Mouse (Mus musculus) ovary, adult 10 weeks (tissue): ENCODE results near the gene 1700129C05Rik. TPM values are rescaled to one million over a fixed set of nuclear protein-coding genes. Genes with fewer than 3 reads are reported as not detected.

Experiments used
- polyA plus RNA-seq: library from polyadenylated mRNA; stranded (reverse); fragments of 350-450 nt; fragmentation: Illumina TruSeq; extraction: RNeasy Lipid Tissue Mini Kit (QIAGEN cat#74804); gene quantifications from one replicate; pipeline ENCODE4 v1.2.3, GENCODE M21; 2014

1700129C05Rik gene
- polyA plus RNA-seq: not detected

GRCm38 (mm10) chr14:59142793-59143192, at the start of gene 1700129C05Rik:
TSS of gene 1700129C05Rik (minus strand) at chr14:59142893.

DNA sequence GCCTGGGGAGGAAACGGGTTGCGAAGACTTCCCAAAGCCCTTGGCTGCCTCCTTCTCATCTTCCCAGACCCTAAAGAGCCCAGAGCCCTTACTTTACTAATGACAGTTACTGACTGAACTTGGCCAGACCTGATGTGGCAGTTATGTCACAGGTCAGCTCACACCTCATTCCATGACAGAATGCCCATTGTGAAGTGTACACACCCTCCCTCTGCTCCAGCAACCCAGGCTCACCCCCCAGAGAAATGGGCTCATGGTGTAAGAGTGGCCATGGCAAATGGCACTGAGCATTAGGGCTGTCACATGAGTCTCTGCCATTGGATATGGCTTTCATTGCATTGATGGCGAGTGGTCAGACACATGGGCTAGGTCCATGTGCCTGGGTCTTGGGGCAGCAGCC, 36.0 kb upstream of the 1700129C05Rik start, which contains the start of gene Gm5142:
TSS of gene Gm5142 (minus strand) at position 101 of the 400 bp plus-strand sequence.

Other genes starting within 250 kb of the 1700129C05Rik start
- not detected for gene Gm5142, start 35.9 kb upstream of the 1700129C05Rik start, polyA plus RNA-seq
- 68.9 TPM for gene Rcbtb1, start 58.3 kb upstream of the 1700129C05Rik start, polyA plus RNA-seq
- gene Gm6904, start 117.3 kb upstream of the 1700129C05Rik start, polyA plus RNA-seq: not detected
- gene Phf11a, start 154.6 kb upstream of the 1700129C05Rik start, polyA plus RNA-seq: 1.4 TPM
- 9.7 TPM for gene Phf11b, start 198.5 kb upstream of the 1700129C05Rik start, polyA plus RNA-seq
- gene Phf11d, start 222.6 kb upstream of the 1700129C05Rik start, polyA plus RNA-seq: 23.2 TPM